Mouse (Mus musculus) ovary, postnatal 10 days (tissue): ENCODE results near the gene Pml.

Experiments used
- DNase-seq: peaks from one replicate; pipeline ENCODE4 v3.0.0; 2022; ENCODE audit warnings: low spot score

The Pml gene

DNA sequence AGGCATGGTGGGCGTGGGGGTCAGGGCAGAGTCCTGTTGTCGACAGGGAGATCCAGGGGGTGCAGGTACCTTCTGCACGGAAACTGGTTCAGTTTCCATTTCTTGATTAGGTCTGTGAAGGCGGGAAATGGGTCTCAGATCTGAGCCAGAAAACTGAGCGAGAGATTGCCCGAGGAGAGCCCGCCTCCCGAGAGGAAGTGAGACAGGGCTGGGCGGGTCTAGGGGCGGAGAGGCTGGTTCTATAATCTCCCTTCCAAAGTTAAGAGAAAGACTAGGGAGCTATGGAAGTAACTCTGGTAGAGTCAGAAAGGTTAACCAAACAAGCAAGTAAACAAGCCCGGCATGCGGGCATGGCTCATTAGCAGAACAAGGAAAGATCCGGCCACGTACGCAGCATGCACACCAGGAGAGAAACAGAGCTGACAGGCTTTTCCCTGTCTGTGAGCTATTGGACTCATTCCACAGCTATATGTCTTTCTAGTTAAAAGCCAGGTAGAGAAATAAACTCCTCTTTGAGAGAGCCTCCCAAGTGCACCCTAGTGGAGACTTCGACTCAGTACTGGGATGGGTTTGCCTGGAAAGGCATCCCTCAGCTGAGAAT, at the start of gene Pml:
Pml (minus strand) TSS at position 195 of the 601 bp plus-strand sequence.
- peak; percentile 53 for DNase-seq

DNA sequence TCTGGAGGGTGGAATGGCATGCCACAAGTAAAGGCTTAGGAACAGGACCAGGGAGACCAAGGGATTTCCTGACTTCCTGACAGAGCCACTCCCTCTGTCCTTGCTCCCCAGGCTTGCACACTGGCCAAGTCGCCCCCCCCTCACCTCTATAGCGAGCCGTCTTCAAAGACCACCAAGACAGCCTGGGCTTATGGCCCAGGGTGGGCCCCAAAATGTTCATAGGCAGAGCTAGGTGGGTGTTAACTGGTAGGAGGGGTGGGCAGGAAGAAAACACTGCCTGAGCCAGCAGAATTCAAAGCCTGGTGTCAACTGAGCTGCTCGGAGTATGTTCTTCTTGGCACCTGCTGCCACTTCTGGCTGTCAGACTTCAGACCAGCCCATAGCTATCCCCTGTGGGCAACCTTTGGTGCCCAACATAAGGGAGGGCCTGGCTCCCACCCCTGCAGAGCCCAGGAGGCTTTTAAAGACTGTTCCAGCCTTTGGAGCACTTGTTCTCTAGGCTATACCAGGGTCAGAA, 48.4 kb upstream of the Pml start:
- DNase-seq = no peak

DNA sequence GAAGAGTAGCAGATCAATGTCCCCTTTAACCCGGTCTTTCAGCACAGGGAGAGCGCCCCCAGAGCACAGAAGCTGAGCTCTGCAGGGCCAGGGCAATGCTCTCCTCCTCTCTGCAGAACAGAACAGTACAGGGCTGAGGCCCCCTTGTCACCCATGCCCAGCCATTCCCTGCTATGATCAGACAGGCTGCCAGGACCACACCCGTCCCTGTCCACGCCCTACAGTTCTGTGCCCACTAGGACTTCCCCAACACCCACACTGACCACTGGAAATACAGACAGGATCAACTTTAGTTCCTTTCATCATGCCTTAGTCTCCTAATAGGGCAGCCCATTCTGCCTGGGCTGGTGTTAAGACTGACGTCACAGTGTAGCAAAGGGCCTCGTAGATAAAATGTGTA, 47.5 kb upstream of the Pml start:
- no peak for DNase-seq

DNA sequence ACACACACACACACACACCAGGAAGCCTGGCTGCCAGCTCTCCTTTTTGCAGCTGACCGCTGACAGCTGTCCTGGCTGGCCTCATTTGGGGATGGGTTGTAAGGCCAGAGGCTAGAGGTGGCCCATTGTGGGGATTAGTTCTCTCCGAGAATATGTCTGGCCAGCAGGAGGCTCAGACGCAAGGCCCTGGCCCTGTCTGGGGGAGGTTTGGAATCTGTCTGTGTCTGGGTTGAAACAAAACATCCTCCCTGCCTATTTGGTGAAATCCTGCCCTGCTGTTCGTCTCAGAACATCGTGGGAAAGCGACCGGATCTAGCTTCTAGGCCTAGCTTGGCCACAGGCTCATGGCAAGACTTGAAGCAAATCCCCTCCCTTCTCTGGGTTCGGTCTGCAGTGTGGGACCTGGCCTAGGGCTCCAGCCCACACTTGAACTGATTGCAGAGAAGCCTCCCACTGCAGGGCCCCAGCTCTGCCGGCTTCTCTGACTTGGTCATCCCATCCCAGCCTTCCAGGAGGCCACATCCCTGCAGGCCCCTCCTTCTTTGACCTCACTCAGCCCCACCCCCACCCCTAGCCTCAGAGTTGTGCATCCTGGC, 46.3 kb upstream of the Pml start:
- DNase-seq = no peak

DNA sequence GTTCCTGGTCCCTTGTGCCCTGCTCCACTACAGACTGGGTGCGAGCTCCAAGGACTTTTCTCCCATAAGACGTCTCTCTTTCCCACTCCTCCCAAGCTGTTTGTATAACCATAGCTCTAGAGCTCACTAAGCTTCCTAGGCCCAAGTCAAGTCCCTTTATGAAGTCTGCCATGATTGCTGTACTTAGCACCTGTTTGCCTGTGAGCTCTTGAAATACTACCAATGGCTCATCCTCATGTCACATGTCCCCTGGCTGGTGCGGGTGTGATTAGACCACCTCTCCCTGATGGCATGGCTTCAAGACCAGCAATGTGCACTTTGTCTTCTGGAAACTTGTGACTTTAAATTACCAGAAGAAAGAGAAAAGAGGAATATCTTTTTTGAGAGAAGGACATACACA, 45.8 kb upstream of the Pml start:
- no peak for DNase-seq

DNA sequence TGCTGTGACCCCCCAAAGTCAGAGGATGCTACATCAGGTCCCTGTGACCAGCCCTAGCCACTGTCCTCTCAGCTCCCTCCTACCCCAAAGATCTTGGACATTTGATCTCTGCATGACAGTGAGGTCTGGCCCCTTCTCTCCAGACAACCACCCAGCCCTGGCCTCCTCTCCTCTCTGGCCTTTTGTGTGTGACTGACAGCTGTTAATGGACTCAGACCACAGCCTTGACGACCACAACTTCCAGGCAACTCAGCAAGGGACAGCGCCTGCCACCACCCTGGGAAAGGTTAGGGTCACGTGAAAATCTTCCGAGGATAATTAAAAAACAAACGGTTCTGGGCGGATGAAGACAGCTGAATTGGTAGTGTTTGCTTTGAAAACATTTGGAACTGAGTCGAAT, 44.9 kb upstream of the Pml start:
- no peak for DNase-seq

DNA sequence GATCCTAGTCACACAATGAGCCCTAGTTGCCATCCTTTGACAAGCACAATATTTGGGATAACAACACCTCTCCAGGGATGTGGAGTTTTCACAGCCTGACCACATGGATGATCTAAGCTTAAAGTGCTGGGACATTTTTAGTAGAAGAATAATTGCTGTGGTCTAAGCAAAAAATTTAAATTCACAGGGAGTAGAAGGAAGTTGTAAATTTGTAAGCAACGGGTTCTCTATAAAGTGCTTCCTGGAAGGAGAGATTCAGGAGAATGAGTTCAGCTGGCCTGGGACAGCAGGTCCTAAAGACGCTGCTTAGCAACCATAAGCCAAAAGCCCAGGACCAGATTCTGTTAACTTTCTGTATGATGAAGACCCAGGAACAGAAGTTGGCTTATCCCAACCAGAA, 40.3 kb upstream of the Pml start:
- DNase-seq = no peak

DNA sequence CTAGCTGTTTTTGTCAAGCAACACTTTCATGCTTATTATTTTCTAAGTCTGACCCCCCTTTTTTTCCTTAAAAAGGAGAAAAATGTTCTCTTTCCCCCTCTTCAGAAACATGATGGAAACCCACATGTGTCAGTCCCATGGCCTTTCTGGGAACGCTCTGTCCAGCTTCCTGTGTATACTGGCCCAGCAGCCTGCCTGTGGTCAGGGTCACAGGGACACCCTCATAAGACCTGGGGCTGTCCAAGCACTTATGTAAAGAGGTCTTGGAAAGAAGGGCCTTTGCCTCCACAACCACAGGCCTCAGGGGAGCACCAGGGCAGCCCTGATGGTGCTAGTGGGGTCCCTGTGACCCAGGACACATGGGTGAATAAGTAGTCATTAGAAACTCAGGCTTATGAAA, 39.5 kb upstream of the Pml start:
- DNase-seq = no peak

DNA sequence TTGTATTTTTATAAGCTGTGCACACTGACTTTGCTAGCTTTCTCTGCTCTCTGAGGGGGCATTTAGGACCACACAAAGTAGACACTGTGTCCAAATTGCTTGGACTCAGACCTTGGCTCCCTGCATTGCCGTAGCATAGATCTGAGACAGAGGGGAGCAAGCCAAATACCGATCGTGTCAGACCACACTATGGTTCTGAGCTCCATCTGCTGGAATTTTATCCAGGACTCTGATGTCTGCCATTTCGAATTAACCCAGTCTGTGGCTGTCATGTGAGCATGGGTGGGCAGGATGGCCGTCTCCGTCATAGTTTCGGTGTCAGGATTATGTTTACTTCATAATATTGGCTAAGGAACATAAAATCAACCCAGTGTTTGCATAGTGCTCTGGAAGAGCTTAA, 33.8 kb upstream of the Pml start:
- no peak for DNase-seq

DNA sequence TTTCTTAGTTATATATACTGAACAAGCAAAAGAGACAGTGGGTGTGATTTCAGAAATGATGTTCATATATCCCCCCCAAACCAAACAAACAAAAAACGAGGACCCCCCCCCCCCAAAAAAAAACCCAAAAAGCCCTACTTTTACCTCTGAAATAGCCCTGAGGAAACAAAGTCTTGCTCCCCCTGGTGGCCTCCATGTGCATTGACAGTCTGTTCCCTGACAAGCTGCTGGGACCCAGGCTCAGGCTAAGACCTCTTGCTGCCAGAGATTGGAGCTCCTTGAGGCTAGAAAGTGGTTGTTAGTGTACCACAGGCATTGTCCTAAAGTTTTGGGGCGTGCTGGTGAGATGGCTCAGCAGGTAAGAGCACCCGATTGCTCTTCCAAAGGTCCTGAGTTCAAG, 32.0 kb upstream of the Pml start:
- no peak for DNase-seq

DNA sequence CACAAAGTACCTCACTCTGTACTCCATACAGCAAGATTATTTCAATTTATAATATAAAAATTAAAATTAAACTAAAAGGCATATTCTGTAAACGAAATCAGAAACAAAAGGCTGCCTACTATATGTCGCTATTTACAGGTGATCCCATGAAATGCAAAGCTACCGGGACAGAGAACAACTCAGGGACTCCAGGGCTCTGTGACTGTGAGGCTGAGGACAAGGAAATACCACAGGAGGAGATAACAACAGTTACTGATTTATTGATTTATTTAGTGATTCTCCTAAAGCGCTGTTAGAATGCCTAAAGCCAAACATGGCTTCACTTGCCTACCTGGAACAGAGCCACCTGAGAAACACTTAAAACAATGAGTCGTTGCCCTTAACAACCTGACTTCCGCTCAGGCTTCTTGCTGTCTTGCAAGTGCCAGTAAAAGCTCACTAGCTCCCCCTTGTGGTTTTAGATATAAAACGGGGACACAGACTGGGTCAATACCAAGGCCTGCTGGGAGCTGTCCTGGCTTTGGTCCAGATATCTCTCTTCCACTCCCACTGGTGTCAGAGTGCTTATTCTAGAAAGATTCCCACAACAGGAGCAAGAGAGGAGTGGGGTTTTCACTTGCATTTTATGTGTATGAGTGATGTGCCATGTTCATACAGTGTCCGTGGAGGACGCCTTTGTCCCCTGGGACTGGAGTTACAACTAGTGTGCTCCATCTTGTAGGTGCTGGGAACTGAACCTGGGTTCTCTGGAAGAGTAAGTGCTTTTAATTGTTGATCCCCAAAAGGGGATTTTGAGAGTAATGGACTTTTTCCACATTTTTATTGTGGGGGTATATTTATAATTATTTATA, 30.9 kb upstream of the Pml start:
- DNase-seq = no peak

DNA sequence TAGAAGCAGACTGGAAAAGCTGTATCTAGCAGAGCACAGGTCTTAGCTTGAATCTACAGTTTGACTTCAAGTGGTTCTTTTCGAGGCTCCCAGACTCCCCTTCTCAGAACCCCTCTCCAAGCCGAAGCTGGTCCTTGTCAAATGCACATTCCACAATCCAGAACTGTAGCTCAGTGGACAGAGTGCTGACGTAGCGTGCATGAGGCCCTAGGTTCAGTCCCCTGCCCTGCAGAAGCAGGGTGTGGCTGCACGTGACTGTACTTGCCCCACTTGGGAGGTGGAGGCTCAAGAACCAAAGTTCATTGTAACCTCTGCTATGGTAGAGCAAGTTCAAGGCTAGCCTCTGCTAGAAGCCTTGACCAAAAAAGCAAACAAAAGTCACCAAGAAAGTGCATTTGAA, 30.2 kb upstream of the Pml start:
- no peak for DNase-seq

DNA sequence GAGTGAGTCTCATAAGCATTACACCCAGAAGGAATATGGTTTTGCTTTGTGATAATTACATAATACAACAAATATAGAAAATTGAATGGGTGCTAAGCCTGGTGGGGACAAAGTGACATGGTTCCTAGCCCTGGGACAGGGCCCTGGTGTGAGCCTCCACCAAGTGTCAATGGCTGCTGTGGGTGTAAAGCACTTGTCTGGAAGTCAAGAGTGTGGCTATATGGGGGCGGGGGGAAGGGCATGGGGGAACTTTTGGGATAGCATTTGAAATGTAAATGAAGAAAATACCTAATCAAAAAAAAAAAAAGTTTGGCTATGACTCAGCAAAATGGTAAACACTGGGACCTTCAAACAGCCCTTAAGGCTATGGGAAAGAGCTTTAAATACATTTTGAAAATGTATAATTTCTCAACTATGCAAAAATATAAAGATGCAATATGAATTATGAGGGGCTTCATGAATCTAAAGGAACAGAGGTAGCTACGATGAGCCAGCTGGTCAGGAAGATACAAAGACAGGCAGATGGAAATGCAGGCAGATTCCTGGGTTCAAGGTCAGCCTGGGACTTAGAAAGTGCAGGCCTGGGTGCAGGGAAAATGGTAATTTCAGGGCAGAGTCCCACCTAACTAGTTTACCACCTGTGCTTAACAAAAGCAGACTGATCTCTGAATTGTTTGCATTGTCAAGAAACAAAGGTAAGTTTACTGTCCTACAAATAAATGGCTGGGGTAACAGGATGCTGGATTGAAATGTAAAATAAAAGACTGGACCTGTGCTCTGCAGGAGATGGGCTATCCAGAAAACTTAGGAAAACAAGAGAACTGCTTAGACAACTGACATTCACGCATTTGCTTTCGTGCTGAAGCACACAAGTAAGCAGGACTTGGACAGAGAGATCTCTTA, 29.5 kb upstream of the Pml start:
- DNase-seq = no peak

DNA sequence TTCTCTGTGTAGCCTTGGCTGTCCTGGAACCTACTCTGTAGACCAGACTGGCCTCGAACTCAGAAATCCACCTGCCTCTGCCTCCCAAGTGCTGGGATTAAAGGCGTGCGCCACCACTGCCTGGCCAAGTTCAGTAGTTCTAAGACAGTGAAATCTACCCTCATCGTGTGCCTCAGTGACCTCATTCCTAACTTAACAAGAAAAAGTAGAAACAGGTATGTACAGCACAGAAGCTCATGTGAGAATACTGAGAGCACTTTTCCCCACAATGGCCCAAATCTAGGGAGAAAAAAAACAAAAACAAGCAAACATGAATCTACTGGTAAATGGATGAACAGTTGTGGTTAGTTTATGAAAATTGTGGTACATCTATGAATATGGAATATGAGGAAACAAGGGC, 28.7 kb upstream of the Pml start:
- no peak for DNase-seq

DNA sequence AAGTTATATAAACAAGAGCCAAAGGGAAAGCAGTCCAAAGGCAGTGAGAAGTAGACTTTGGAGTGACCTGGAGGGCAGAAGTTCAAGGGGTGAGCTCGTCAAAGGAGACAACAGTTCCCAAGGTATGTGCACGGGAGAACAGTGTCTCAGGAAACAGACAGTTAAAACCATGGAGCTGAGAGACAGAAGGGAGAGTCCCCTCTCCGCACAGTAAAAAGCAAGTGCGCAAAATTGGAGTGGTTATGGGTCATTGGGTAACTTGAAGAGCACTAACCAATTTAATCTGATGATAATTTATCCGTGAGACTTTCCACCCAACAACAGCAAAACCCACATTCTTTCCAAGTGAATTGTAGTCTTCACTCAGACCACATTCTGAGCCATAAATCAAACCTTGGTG, 26.8 kb upstream of the Pml start:
- DNase-seq = no peak

DNA sequence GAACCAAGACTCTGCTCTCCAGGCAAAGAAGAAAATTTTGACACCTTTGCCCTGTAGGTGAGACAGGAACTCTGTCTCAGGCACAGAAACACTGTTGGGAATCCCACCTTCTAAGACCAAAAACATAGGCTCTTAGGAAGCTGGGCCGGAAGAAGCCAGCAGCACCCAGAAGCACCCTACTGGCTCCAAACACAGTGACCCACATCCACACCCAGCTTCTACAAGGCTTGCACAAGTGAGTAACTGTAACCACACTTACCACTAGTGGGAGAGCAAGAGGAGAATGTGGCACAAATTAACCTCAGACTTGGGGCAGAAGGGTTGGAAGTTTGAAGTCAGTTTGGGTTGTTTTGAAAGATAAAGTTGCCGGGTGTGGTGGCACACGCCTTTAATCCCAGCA, 26.2 kb upstream of the Pml start:
- DNase-seq = no peak

DNA sequence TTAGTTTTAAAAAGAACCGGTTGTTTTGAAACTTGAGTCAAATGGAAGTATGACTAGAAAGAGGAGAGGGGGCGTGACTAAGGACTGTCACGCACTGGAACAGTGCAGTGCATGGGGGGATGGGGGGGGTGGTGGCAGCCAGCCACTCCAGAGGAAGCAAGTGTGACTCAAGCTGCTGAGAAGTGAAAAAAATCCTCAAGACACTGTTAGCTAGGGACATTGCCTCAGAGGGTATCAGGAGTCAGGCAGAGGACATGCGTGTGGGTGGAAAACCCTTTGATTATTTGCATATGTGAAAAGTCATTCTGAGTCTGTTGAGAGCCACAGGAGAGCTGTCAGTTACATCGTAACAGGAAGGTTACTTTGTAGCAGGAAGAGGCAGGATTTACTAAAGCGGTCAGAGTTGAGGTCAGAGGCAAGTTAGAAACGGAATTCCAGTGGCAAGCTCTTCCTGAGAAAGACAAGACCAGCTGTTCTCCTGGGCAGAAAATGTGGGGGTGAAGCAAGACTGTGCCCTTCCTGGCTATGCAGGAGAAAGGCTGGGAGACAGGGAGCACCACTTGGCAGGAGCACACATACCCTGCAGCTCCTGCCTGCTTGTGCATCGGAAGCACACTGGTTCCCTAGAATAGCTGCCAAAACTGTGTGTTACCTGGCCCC, 25.7 kb upstream of the Pml start:
- no peak for DNase-seq

DNA sequence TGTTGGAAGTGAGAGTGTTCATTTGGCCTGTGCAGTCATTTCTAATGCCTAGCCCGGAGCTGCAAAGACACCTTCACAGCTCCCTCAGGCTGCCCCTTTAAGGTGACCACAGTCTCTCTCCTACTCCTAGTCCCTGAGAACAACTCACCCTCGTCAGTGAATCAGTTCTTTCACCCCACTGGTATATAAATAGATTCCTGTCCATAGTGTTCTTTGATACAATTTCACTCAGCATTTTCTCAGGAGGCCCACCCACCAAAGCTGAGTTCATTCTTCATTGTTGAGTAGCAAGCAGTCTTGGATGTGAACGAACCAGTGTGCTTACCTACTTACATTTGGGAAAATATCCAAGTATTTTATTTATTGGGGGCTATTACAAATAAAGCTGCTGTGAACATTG, 25.0 kb upstream of the Pml start:
- DNase-seq = no peak

DNA sequence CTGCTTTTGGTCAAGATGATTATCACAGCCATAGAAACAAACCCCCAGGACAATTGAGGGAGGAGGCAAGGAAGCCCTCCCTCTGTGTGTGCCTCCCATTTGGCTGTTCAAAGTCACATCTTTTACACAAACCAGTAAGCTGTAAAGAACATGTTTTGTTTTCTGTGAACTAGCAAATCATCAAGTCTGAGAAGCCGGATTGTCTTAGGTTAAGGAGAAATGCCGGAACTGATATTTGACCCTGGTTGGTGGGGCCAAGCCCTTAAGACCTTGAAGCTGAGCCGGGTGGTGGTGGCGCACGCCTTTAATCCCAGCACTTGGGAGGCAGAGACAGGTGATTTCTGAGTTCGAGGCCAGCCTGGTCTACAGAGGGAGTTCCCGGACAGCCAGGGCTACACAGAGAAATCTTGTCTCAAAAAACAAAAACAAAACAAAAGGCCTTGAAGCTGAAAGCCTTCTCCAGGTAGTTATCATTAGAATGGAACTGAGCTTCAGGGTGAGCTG, 24.6 kb upstream of the Pml start:
- DNase-seq = no peak

DNA sequence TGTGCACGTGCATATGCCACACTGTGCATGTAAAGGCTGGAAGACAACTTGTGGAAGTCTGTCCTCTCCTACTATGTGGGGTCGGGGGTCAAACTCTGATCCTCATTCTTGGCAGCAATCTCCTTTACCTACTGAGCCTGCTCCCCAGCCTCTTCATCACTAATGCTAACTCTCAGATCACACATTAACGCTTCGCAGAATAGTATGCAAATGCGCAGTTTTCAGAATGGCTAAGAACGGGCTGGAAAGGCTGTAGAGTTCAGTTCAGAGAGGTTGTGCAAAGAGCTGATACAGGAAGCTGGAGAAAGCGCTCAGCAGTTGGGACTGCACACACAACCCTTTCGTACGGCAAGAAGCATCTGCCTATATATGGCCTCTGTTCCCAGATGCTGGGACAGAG, 23.3 kb upstream of the Pml start:
- DNase-seq = no peak

DNA sequence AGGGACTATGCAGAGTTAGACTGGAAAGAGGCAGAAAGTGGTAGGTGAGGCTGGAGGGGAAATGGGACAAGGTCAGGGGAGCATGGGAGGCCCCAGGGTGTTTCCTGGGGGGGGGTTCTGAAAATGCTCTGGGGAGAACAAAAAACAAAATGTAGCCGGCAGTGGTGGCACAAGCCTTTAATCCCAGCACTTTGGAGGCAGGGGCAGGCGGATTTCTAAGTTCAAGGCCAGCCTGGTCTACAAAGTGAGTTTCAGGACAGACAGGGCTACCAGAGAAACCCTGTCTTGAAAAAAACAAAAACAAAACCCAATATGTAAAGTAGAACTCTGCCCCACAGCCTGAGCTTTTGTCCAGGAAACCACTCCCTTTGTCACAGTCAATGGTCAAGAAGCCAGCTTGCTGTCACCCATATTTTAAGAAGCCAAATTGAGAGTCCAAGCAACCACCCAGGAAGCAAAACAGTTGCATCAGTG, 22.5 kb upstream of the Pml start:
- DNase-seq = no peak
